Mouse (Mus musculus): ENCODE results near the gene 4930455H04Rik. TPM values are rescaled to one million over a fixed set of nuclear protein-coding genes. Genes with fewer than 3 reads are reported as not detected.

Gene 4930455H04Rik
- polyA plus RNA-seq, 1 experiment from 2014 or later = not detected

DNA sequence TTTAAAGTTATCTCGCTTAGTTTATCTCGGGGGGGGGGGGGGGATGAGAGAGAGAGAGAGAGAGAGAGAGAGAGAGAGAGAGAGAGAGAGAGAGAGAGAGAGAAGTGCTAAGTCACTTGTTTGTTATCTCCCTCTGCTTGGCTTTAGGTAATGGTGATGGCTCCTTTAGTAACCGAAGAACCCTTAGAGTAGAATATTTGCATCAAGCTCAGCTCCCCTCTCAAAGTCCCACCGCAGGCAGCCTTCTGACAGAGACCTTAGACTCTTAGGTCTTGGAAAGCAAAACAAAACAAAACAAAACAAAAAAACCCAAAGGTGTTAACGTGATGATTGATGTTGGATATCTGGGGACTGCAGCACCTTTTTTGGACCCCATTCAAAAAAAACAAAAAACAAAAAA lies 936 bp downstream of the 4930455H04Rik start:
- Histone ChIP-seq H3K9ac (replicated peaks; ENCODE audit: low read depth) (no peak overlapping the region; the same call in 1 of the 2 replicates), H3K9me3 (ENCODE audit: low read length) (no peaks in the 10 kb centered on the region), H3K4me1 (ENCODE audit: insufficient read depth, low read depth, low read length) (no peaks in the 10 kb centered on the region), H3K27me3 (replicated peaks; ENCODE audit: insufficient read depth, low read length) (no peaks in the 10 kb centered on the region), H3K27ac (ENCODE audit: low read length) (no peak overlapping the region; the same call in 1 of the 2 replicates), H3K4me3 (ENCODE audit: low read depth, low read length) (peak overlapping the region; percentile 43), H3K4me2 (replicated peaks; ENCODE audit: low read depth, low read length) (peak overlapping the region; percentile 58), H3K36me3 (ENCODE audit: insufficient read depth, low read length) (no peaks in the 10 kb centered on the region)
- ATAC-seq (no peak), DNase-seq (ENCODE audit: low spot score) (no peak)
- 24% methylated on average over 4 of the region's 5 CpGs for WGBS
- no peak for TF ChIP-seq EP300 (IDR thresholded peaks at IDR 0.05)
- no peak for TF ChIP-seq CTCF (IDR thresholded peaks at IDR 0.05)

GRCm38 (mm10) chr3:116969786-116970185 lies 1.7 kb downstream of the 4930455H04Rik start:
- TF ChIP-seq EP300 (IDR thresholded peaks at IDR 0.05) (no peak), CTCF (IDR thresholded peaks at IDR 0.05) (no peak)
- H3K4me2 ChIP-seq (replicated peaks; ENCODE audit: low read depth, low read length) = no peak overlapping the region
- no peaks in the 10 kb centered on the region for H3K27me3 ChIP-seq (replicated peaks; ENCODE audit: insufficient read depth, low read length)
- H3K27ac ChIP-seq (ENCODE audit: low read length) = no peak overlapping the region
- 71% methylated on average over 5 of the region's 5 CpGs for WGBS
- H3K4me1 ChIP-seq (ENCODE audit: insufficient read depth, low read depth, low read length) = no peaks in the 10 kb centered on the region
- H3K4me3 ChIP-seq (ENCODE audit: low read depth, low read length) = no peak overlapping the region
- H3K36me3 ChIP-seq (ENCODE audit: insufficient read depth, low read length) = no peaks in the 10 kb centered on the region
- H3K9ac ChIP-seq (replicated peaks; ENCODE audit: low read depth) = no peak overlapping the region
- DNase-seq (ENCODE audit: low spot score) (no peak), ATAC-seq (no peak)
- no peaks in the 10 kb centered on the region for H3K9me3 ChIP-seq (ENCODE audit: low read length)

GRCm38 (mm10) chr3:116981811-116982575 lies 13.9 kb downstream of the 4930455H04Rik start:
- H3K9ac ChIP-seq (replicated peaks; ENCODE audit: low read depth) = no peak overlapping the region
- no peaks in the 10 kb centered on the region for H3K4me1 ChIP-seq (ENCODE audit: insufficient read depth, low read depth, low read length)
- ATAC-seq = no peak
- H3K36me3 ChIP-seq (ENCODE audit: insufficient read depth, low read length) = no peaks in the 10 kb centered on the region
- no peak overlapping the region; the same call in 1 of the 2 replicates for H3K4me2 ChIP-seq (replicated peaks; ENCODE audit: low read depth, low read length)
- no peak overlapping the region for H3K27ac ChIP-seq (ENCODE audit: low read length)
- H3K27me3 ChIP-seq (replicated peaks; ENCODE audit: insufficient read depth, low read length) = no peaks in the 10 kb centered on the region
- 45% methylated on average over 9 of the region's 9 CpGs for WGBS
- no peak for TF ChIP-seq CTCF (IDR thresholded peaks at IDR 0.05)
- TF ChIP-seq EP300 (IDR thresholded peaks at IDR 0.05) = 0 out of 2 replicates have a peak, but pooled peaks have one; percentile 6
- H3K9me3 ChIP-seq (ENCODE audit: low read length) = no peaks in the 10 kb centered on the region
- DNase-seq (ENCODE audit: low spot score) = no peak
- no peak overlapping the region for H3K4me3 ChIP-seq (ENCODE audit: low read depth, low read length)

DNA sequence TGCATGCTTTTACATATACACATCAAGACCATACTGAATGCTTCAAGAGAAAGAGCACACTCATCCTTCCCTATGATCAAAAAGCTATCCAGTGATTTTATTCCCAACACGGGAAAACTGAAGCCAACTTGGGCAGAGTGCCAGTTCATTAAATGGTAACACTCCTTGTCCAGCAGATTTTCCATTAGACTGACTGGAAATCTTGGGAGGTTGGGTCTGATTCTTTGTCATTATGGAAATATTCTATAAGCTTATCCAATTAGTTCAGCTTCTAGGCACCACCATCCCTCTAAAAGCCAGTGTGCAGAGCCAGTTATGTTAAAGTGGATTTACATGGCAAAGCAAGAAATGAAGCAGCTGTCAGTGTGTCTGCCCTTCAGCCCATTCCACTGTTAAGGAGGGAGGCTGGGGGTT lies 17.0 kb downstream of the 4930455H04Rik start:
- ATAC-seq (no peak), DNase-seq (ENCODE audit: low spot score) (no peak)
- no peak overlapping the region for H3K9ac ChIP-seq (replicated peaks; ENCODE audit: low read depth)
- H3K4me3 ChIP-seq (ENCODE audit: low read depth, low read length) = no peak overlapping the region
- no peak for TF ChIP-seq CTCF (IDR thresholded peaks at IDR 0.05)
- TF ChIP-seq EP300 (IDR thresholded peaks at IDR 0.05) = no peak
- 37% methylated on average over 1 of the region's 1 CpGs for WGBS
- H3K9me3 ChIP-seq (ENCODE audit: low read length) = no peaks in the 10 kb centered on the region
- H3K4me2 ChIP-seq (replicated peaks; ENCODE audit: low read depth, low read length) = no peak overlapping the region
- no peaks in the 10 kb centered on the region for H3K4me1 ChIP-seq (ENCODE audit: insufficient read depth, low read depth, low read length)
- no peaks in the 10 kb centered on the region for H3K36me3 ChIP-seq (ENCODE audit: insufficient read depth, low read length)
- H3K27ac ChIP-seq (ENCODE audit: low read length) = no peak overlapping the region
- H3K27me3 ChIP-seq (replicated peaks; ENCODE audit: insufficient read depth, low read length) = no peaks in the 10 kb centered on the region

GRCm38 (mm10) chr3:116985741-116986140 lies 17.7 kb downstream of the 4930455H04Rik start:
- Histone ChIP-seq H3K27me3 (replicated peaks; ENCODE audit: insufficient read depth, low read length) (no peaks in the 10 kb centered on the region), H3K9me3 (ENCODE audit: low read length) (no peaks in the 10 kb centered on the region), H3K4me2 (replicated peaks; ENCODE audit: low read depth, low read length) (no peak overlapping the region), H3K4me1 (ENCODE audit: insufficient read depth, low read depth, low read length) (no peaks in the 10 kb centered on the region), H3K9ac (replicated peaks; ENCODE audit: low read depth) (no peak overlapping the region), H3K27ac (ENCODE audit: low read length) (no peak overlapping the region), H3K4me3 (ENCODE audit: low read depth, low read length) (no peak overlapping the region), H3K36me3 (ENCODE audit: insufficient read depth, low read length) (no peaks in the 10 kb centered on the region)
- 37% methylated on average over 1 of the region's 1 CpGs for WGBS
- ATAC-seq = no peak
- DNase-seq (ENCODE audit: low spot score) = no peak
- no peak for TF ChIP-seq EP300 (IDR thresholded peaks at IDR 0.05)
- TF ChIP-seq CTCF (IDR thresholded peaks at IDR 0.05) = no peak

GRCm38 (mm10) chr3:116986451-116986850 lies 18.4 kb downstream of the 4930455H04Rik start:
- no peak overlapping the region for H3K27ac ChIP-seq (ENCODE audit: low read length)
- 55% methylated on average over 2 of the region's 2 CpGs for WGBS
- no peak for TF ChIP-seq CTCF (IDR thresholded peaks at IDR 0.05)
- no peak overlapping the region for H3K9ac ChIP-seq (replicated peaks; ENCODE audit: low read depth)
- H3K9me3 ChIP-seq (ENCODE audit: low read length) = no peaks in the 10 kb centered on the region
- H3K36me3 ChIP-seq (ENCODE audit: insufficient read depth, low read length) = no peaks in the 10 kb centered on the region
- H3K4me2 ChIP-seq (replicated peaks; ENCODE audit: low read depth, low read length) = no peak overlapping the region
- H3K27me3 ChIP-seq (replicated peaks; ENCODE audit: insufficient read depth, low read length) = no peaks in the 10 kb centered on the region
- ATAC-seq = no peak
- H3K4me3 ChIP-seq (ENCODE audit: low read depth, low read length) = no peak overlapping the region
- no peak for DNase-seq (ENCODE audit: low spot score)
- H3K4me1 ChIP-seq (ENCODE audit: insufficient read depth, low read depth, low read length) = no peaks in the 10 kb centered on the region
